Mouse (Mus musculus) adrenal gland, postnatal 36 days (tissue): ENCODE results near the gene Tlr4. TPM values are rescaled to one million over a fixed set of nuclear protein-coding genes. Genes with fewer than 3 reads are reported as not detected.

Source experiments
- DNase-seq, 2 experiments: peaks; one replicate each; pipeline ENCODE4 v3.0.0; 2021; ENCODE audit warnings: mixed read lengths in 1 of 2
- total RNA-seq, 2 experiments: library from RNA; stranded (reverse); gene quantifications; 2 replicates each; pipeline ENCODE4 v1.2.3; 2021

Tlr4 gene
- total RNA-seq, 2 experiments from 2014 or later, result 6.1 to 11.3 TPM

DNA sequence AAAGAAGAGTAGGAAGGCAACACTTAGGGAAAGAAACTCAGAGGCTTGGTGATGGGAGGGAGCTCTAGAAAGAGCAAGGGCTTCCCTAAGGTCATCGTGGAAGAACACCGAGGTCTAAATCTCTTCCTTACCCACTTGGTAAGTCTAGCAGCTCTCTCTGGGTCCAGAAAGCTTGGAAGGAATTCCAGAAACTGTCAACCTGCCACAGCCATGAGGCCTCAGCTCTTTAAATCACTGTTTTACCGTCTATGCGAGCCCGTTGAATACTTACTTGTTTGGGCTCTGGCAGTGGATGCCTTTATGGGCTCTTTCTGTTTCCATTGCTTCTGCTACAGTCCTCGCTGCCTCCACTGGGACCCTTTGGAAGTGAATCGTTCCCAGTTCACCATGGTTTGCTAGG lies 67.6 kb downstream of the Tlr4 start:
- DNase-seq, result no peak

DNA sequence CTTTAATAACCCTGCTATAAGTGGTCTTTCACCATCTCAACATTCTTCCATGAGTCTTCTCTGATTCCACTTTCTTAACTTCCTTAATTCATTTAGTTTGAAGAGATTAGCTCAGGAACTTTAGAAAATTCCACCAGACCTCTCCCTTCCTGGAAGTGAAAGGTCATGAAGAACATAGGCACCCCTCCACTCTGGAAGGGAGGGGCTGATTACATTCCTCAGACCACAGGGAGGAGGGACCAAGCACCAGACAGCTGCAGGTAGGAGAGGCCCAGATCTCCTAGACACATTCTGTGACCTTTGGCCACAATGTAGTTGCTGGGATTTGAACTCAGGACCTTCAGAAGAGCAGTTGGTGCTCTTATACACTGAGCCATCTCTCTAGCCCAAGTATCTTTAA lies 72.7 kb downstream of the Tlr4 start:
- DNase-seq, result no peak

DNA sequence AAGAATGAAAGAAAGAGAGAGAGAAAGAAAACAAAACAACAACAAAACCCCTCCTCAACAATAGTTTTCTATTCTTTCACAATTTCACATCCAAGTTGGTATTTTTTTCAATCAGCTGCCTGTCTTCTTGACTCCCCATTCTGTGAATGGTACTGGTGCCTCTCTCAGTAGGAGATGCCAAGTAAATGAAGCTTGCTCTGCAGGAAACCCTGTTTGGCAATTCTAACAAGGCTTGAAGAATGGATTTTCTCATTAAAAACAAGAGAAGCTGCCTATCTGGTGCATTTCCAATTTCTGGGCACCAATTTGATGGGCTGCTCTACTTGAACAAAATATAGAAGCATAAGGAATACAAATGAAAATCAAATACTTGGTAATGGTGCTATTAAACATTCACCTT lies 74.1 kb downstream of the Tlr4 start:
- DNase-seq, result no peak

DNA sequence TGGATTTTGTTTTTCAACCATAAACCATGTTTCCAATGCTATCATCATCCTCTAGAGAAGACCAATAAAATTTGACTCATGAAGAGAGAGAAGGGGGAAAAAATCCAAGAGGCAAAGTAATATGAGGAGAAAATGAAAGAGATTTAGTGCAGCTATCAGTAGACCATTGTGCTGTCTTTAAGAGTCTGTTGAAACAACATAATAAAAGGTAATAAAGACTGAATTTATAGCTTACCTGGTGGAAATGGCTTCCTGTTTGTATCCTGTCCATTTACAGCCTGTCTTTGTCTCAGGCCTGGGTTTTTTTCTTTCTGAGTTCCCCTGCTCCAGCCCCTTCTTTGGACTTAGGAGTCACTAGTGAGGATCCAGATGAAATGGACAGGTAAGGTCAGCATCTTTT lies 81.0 kb downstream of the Tlr4 start:
- DNase-seq, result no peak

DNA sequence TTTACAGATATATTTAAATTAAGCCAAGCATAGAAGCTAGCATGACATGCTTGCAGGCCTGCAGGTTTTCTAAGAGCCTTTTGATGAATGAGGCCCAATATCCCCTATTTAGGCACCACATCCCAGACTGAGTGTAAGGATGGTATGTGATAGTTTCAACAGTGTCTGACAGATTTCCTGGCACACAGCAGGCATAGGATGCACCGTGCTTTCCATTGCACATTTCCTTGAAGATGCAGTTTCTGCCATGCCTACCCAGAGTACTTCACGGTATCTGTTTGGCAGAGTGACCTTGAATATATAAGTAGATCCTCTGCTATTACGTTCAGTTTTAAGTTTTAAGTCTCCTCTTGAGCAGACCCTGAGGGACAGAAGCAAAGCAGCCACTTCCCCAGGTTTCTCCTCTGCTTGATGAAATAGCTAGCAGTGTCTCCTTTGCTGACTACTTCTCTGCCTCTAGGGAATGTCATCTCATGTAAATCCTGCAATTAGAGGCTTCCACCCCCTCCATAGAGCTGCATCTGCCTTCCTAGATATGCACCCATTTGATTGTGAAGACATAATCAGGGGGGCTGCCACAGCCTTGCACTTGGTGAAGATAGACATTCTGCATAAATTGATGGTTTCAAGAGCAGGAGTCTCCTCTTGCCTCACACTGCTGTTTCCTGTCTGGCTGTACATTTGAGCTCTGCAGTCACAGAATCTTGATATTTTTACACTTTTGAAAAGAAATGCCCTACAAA lies 92.4 kb downstream of the Tlr4 start:
- no peak for DNase-seq

DNA sequence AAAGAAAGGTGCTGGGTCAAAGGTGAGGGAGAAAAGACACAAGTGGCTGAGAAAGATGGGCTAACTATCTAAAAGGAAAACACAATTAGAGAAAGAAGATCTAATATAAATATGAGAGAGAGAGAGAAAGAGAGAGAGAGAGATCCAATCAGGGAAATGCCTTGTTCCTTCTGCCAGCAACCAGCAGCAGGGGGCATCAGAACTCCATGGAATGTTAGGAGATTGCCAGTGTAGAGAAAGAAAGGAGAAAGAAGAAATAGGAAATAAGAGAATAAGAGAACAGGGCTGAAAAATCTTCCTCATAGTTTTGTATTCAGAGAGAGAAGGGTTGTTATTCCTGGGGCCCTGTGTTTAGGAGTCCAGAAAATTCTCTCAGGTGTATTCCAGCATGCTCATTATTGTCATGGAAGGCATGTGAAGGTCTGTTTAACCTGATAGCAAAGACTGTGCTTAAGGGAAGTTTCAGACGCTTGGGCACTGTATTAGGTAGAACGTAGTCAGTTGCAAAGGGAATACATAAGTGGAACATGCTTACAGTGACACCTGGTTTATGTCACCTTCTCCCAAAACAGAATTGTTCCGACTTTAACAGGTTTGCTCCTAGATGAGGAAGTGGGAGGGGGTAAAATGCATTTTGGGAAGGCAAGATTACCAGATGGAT lies 96.4 kb downstream of the Tlr4 start:
- peak; percentile 58 to 62 for DNase-seq

DNA sequence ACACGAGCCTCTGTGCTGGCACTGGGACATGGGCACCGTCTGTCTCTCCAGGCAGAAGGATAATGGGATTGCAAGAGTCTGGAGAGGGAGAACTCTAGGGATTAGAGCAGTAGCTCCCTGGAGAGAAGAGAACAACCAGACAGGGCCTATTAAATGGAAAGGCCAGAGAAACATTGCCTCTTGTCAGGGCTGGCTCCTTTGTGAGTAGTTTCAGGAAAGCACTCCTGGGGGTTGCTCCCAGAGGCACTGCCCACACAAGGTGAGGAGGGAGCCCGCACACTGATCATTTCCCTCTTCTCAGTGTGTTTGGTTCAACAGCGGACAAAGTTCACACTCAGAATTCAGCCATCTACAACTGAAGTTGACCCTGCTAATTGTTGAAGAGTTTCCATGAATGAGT lies 98.7 kb downstream of the Tlr4 start:
- DNase-seq, result no peak

DNA sequence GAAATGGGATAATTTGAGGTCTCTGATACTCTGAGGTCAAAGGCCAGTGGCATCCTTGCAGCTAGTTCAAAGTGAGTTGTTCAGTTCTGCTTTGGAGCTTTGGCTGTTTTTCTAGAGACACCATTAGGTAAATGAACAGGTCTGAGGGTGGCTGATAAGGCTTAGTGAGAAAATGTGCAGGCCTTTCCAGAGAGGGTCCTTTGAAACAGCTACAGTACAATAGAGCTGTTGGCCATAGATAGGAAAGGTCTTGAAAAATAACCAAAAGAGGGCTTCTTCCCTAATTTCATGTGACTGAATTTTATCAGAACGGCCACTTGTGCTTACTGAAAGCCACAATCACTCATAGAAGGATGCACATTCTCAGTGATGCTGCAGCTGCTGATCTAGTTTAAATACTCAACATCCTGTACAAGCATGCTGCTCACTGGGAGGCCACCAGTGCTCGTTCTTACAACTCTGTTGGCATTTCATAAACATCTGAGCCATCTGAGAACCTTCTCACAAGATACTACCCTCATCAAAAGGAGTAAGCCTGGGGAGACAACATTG lies 100.2 kb downstream of the Tlr4 start:
- DNase-seq, result no peak

DNA sequence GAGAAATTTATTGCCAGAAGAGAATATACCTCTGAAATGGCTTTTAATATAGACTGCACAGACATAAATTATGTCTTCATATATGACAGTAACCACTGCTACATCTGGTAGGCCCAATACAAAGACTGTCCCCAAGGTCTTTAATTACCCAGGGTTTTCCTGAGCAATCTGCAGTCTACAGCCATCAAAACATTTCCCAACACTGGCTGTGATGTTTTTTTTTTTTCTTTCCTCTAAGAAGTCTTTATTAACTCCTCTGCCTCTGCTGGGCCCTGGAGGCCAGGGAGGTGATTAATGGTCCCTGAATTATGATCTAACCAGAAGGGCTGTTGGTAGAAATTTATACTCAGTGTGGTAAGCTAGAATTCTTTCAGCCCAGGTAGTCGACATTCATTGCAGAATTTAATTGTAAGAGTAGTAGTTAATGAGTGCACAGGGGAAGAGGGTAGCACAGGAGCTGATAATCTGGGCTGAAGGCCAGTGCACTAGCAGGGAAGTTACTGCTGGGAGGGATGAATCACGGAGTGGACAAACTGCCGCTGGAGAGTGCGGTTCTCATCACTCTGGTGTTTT lies 111.2 kb downstream of the Tlr4 start:
- DNase-seq, result peak in 1 of 2 experiments; percentile 8

DNA sequence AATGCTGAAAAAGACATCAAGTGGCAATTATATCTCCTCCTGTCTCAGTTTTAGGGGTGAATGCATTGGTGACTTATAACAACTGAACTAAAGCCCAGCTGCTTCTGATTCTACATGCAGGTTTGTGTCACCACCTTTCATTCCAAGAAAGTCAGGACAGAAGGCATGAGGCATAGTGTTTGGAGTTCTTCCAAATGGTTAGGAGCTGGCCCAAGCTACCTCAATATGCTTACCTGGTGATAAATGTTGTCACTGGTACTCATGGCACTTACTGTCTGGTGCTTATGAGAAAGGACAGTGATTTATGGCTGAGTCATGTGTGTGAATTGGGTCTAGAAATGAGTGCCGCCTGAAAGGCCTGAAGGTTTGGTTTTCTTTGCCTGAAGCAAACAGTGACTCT lies 114.5 kb downstream of the Tlr4 start:
- DNase-seq, result no peak

DNA sequence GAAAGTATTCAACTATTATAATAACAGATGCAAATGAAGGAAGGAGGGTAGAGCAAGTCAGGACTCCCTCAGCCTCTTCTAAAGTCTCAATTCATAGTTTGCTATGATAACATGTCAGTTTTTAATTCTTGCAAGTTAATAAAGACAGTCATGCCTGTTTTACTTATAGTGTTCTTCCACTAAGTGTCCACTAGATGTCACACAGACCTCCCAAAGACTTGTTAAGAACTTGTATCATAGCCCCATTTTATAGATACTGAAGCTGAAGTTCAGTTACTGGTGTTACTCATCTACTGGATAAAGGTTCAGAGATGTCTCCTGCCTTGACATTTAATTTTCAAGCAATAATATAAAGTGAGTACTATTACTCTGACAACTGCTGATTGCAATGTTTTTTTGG lies 116.3 kb downstream of the Tlr4 start:
- DNase-seq, result no peak

DNA sequence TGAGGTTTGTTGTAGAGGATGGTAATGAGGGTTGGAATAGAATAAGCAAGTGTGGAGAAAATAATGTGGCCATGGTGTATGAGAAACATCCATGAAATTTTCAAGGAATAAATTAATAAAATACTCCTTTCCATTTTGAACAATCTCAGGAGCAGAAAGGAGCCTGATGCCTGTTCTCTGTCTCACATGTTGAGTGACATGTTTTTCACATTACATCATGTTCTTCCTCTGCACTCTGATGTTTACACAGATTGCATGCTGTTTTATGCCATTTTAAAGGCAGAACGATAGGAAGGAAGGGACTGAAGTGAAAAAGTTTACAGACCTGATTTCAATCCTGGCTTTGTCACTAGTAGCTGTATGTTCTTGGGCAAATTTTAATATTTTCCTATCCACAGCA lies 120.3 kb downstream of the Tlr4 start:
- DNase-seq, result no peak

DNA sequence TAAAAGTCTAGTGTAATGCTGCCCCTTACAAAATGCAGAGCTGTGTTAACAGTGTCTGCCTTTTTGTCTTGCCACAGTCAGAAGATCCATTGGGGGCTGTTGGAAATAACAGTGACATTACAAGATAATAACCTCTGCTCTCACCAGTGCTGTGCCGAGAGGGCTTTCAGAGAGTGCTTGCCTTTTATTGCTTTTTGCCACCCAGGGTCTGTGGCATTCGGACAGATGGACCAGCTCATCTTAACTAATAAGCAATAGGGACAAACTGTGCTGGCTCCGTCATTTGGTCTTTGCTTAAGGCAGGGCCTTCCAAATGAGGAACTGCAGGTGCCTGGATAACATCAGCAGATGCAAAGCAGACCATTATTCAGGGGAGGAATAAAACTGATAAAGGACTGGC lies 147.5 kb downstream of the Tlr4 start:
- DNase-seq, result no peak
